Mouse (Mus musculus) layer of hippocampus, postnatal 14 days (tissue): ENCODE data around the gene Cdc42se1. TPM values are rescaled to one million over a fixed set of nuclear protein-coding genes. Genes with fewer than 3 reads are reported as not detected.
A peak's percentile ranks its signal among the peaks of the same experiment; 100 is the strongest.
"Not testable (repeated sequence)": the region's sequence is repeated elsewhere in the genome, so short reads cannot be mapped to it uniquely, and the experiment has no call there.

Experiments
- DNase-seq, 2 experiments: peaks; one replicate each; pipeline ENCODE4 v3.0.0; 2021 to 2022; ENCODE audit warnings: low spot score in 2 of 2, mixed read lengths in 1 of 2
- long read RNA-seq, 2 experiments: library from polyadenylated mRNA; stranded (forward); transcript quantifications; one replicate each; pipeline ENCODE4 v2.0.0; 2021
- total RNA-seq, 2 experiments: library from RNA; stranded (reverse); gene quantifications; 2 replicates each; pipeline ENCODE4 v1.2.3; 2021

Gene Cdc42se1
- total RNA-seq: 10 to 100 TPM; 85.9 to 87.3 TPM
- long read RNA-seq, experiment 1, transcript Cdc42se1-201 (5 exons, 2,805 nt): major isoform, 47 of 61 reads
- long read RNA-seq, experiment 1, partial matches to known transcripts: 6 of 61 reads
- long read RNA-seq, experiment 1, other reads (novel, unspliced or antisense): 8 of 61 reads
- long read RNA-seq, experiment 2, transcript Cdc42se1-201 (5 exons, 2,805 nt): major isoform, 52 of 69 reads
- long read RNA-seq, experiment 2, partial matches to known transcripts: 16 of 69 reads
- long read RNA-seq, experiment 2, other reads (novel, unspliced or antisense): 1 of 69 reads

- DNase-seq: peak; percentile 90 to 92
These were observed at the start of gene Cdc42se1 for GRCm38 (mm10) chr3:95228148-95228893. Gene Cdc42se1 (plus strand): TSS chr3:95228732.

GRCm38 (mm10) chr3:95178948-95179347 is 49.6 kb upstream of the Cdc42se1 start:
- DNase-seq: no peak

- no peak for DNase-seq
These were observed 48.6 kb upstream of the Cdc42se1 start for GRCm38 (mm10) chr3:95179890-95180289.

GRCm38 (mm10) chr3:95181841-95182240 is 46.7 kb upstream of the Cdc42se1 start:
- no peak for DNase-seq

- no peak for DNase-seq
These were observed 43.5 kb upstream of the Cdc42se1 start for GRCm38 (mm10) chr3:95184796-95185577.

GRCm38 (mm10) chr3:95186100-95186499 is 42.4 kb upstream of the Cdc42se1 start:
- DNase-seq: no peak

- no peak for DNase-seq
These were observed 41.6 kb upstream of the Cdc42se1 start for GRCm38 (mm10) chr3:95186888-95187287.

- DNase-seq: no peak
These were observed 33.8 kb upstream of the Cdc42se1 start for GRCm38 (mm10) chr3:95194721-95195135.

- DNase-seq: no peak
These were observed 32.8 kb upstream of the Cdc42se1 start for GRCm38 (mm10) chr3:95195772-95196171.

- DNase-seq: no peak
These were observed 29.4 kb upstream of the Cdc42se1 start for GRCm38 (mm10) chr3:95199101-95199500.

- DNase-seq: no peak
These were observed 28.4 kb upstream of the Cdc42se1 start for GRCm38 (mm10) chr3:95200132-95200531.

- peak in 1 of 2 experiments; percentile 50 for DNase-seq
These were observed 28.0 kb upstream of the Cdc42se1 start for GRCm38 (mm10) chr3:95200562-95200961.

- DNase-seq: peak in 1 of 2 experiments; percentile 63
These were observed 24.7 kb upstream of the Cdc42se1 start for GRCm38 (mm10) chr3:95203880-95204279.

GRCm38 (mm10) chr3:95208286-95208685 is 20.2 kb upstream of the Cdc42se1 start:
- DNase-seq: no peak

- no peak for DNase-seq
These were observed 17.9 kb upstream of the Cdc42se1 start for GRCm38 (mm10) chr3:95210585-95210984.

GRCm38 (mm10) chr3:95212889-95213608 is 15.5 kb upstream of the Cdc42se1 start:
- DNase-seq: not testable (repeated sequence)

- no peak for DNase-seq
These were observed 14.9 kb upstream of the Cdc42se1 start for GRCm38 (mm10) chr3:95213609-95213975.

GRCm38 (mm10) chr3:95216655-95217254 is 11.8 kb upstream of the Cdc42se1 start:
- DNase-seq: no peak

- peak; percentile 92 for DNase-seq
These were observed 11.0 kb upstream of the Cdc42se1 start, which contains the start of gene Gabpb2 for GRCm38 (mm10) chr3:95217255-95218134. Gene Gabpb2 (minus strand): TSS chr3:95217916.
